Mouse (Mus musculus) lung, embryonic 14.5 days (tissue): ENCODE measurements around the gene Tmem131l. TPM values are rescaled to one million over a fixed set of nuclear protein-coding genes. Genes with fewer than 3 reads are reported as not detected.
A peak's percentile ranks its signal among the peaks of the same experiment; 100 is the strongest.

ENCODE experiments used
- ATAC-seq: fragments of 200-750 bp; cut with Nextera tagmentation; 2 replicates; pipeline ENCODE4 v1.8.0; 2017; ENCODE audit warnings: mild to moderate bottlenecking, moderate TSS enrichment, moderate library complexity; ENCODE audit not compliant: insufficient read depth
- DNase-seq: peaks from one replicate; pipeline ENCODE4 v3.0.0-alpha.2; 2015
- H3K27ac ChIP-seq: fragments of 300-500 bp; sonication (generic); 2 replicates; pipeline ENCODE4 v1.5.1; 2014; ENCODE audit warnings: low read depth, mild to moderate bottlenecking, moderate library complexity
- H3K27me3 ChIP-seq: fragments of 300-500 bp; sonication (generic); 2 replicates; pipeline ENCODE4 v1.6.1; 2014; ENCODE audit warnings: low read length, control low read depth; ENCODE audit not compliant: insufficient read depth
- H3K36me3 ChIP-seq: fragments of 300-500 bp; sonication (generic); 2 replicates; pipeline ENCODE4 v1.6.1; 2014; ENCODE audit warnings: control low read depth; ENCODE audit not compliant: insufficient read depth
- H3K4me1 ChIP-seq: fragments of 300-500 bp; sonication (generic); 2 replicates; pipeline ENCODE4 v1.6.1; 2014; ENCODE audit warnings: antibody characterized with exemption, control low read depth; ENCODE audit not compliant: insufficient read depth
- H3K4me2 ChIP-seq: fragments of 300-500 bp; sonication (generic); 2 replicates; pipeline ENCODE4 v1.6.1; 2014; ENCODE audit warnings: mild to moderate bottlenecking
- H3K4me3 ChIP-seq: fragments of 300-500 bp; sonication (generic); 2 replicates; pipeline ENCODE4 v1.5.1; 2014; ENCODE audit warnings: low read depth, low read length
- H3K9ac ChIP-seq: fragments of 300-500 bp; sonication (generic); 2 replicates; pipeline ENCODE4 v1.6.1; 2014
- H3K9me3 ChIP-seq: fragments of 300-500 bp; sonication (generic); 2 replicates; pipeline ENCODE4 v1.6.1; 2016; ENCODE audit warnings: low read depth, low read length, control low read depth
- CTCF ChIP-seq: IDR thresholded peaks from 2 replicates; pipeline ENCODE4 v1.5.1; 2016; ENCODE audit warnings: antibody characterized with exemption, low read depth
- WGBS: fragments of 180-500 bp; shearing (Covaris S2); extraction: QIAGEN DNeasy Blood & Tissue Kit; methylation state at CpG from one replicate; pipeline ENCODE4 v1.1.7; 2014; 5-methylcytosine and 5-hydroxymethylcytosine counted together
- polyA plus RNA-seq: library from polyadenylated mRNA; unstranded; fragments of >200 nt; fragmentation: Nextera tagmentation; extraction: Ambion mirVana; gene quantifications from 2 replicates; pipeline ENCODE4 v1.2.1, GENCODE M21; 2014

Gene Tmem131l
- polyA plus RNA-seq, 1 experiment from 2014 or later, result 61.9 TPM

GRCm38 (mm10) chr3:84063369-84063914, 23.5 kb upstream of the Tmem131l start:
- Histone ChIP-seq H3K4me1 (peaks cover 8% of the 10 kb centered on the region; the same call in 1 of the 2 replicates), H3K4me2 (no peak overlapping the region), H3K9me3 (no peaks in the 10 kb centered on the region), H3K9ac (no peak overlapping the region), H3K36me3 (no peaks in the 10 kb centered on the region), H3K27ac (no peak overlapping the region), H3K27me3 (no peaks in the 10 kb centered on the region), H3K4me3 (no peak overlapping the region)
- TF ChIP-seq CTCF, result no peak
- 86% methylated on average over 2 of the region's 2 CpGs for WGBS
- DNase-seq (no peak), ATAC-seq (no peak)

GRCm38 (mm10) chr3:84061523-84062453, 21.8 kb upstream of the Tmem131l start:
- Histone ChIP-seq H3K4me3 (no peak overlapping the region), H3K4me2 (no peak overlapping the region), H3K27ac (0 out of 2 replicates have a peak overlapping the region, but pooled peaks have one; percentile 21), H3K36me3 (no peaks in the 10 kb centered on the region), H3K9me3 (no peaks in the 10 kb centered on the region), H3K4me1 (peaks cover 8% of the 10 kb centered on the region; the same call in 1 of the 2 replicates), H3K27me3 (no peaks in the 10 kb centered on the region), H3K9ac (no peak overlapping the region)
- ATAC-seq (no peak), DNase-seq (no peak)
- 59% methylated on average over 13 of the region's 13 CpGs for WGBS
- TF ChIP-seq CTCF, result no peak

GRCm38 (mm10) chr3:84060946-84061345, 21.0 kb upstream of the Tmem131l start:
- 84% methylated on average over 5 of the region's 5 CpGs for WGBS
- DNase-seq, result no peak
- TF ChIP-seq CTCF, result no peak
- Histone ChIP-seq H3K27ac (no peak overlapping the region), H3K4me2 (no peak overlapping the region), H3K4me1 (peaks cover 8% of the 10 kb centered on the region; the same call in 1 of the 2 replicates), H3K9ac (no peak overlapping the region), H3K4me3 (no peak overlapping the region), H3K36me3 (no peaks in the 10 kb centered on the region), H3K9me3 (no peaks in the 10 kb centered on the region), H3K27me3 (no peaks in the 10 kb centered on the region)
- no peak for ATAC-seq

DNA sequence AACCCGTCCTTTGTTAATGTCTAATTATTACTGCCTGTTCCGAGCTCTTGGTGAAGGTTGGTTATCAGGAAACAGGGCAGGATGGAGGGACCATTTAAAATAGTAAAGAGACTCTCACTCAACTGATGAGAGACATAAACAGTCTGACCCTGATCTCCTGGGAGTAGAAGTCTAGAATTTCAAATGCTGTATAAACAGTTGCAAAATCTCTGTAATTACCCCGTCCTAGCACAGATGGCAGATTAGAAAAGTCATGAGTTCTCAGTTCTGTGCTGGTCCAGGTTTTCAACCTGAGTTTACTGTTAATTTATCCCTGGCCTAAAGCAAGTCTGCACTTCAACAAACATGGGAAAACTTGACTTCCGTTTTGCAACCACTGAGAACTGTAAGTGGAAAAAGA, 20.2 kb upstream of the Tmem131l start:
- H3K4me2 ChIP-seq, result peak overlapping the region; percentile 36; the same call in 1 of the 2 replicates
- no peak overlapping the region for H3K9ac ChIP-seq
- TF ChIP-seq CTCF, result no peak
- H3K4me3 ChIP-seq, result no peak overlapping the region
- no peaks in the 10 kb centered on the region for H3K36me3 ChIP-seq
- no peaks in the 10 kb centered on the region for H3K9me3 ChIP-seq
- DNase-seq, result no peak
- H3K27me3 ChIP-seq, result no peaks in the 10 kb centered on the region
- 26% methylated on average over 4 of the region's 4 CpGs for WGBS
- peaks cover 8% of the 10 kb centered on the region; the same call in 1 of the 2 replicates for H3K4me1 ChIP-seq
- ATAC-seq, result no peak
- peak overlapping the region; percentile 78 for H3K27ac ChIP-seq

GRCm38 (mm10) chr3:84059676-84060075, 19.7 kb upstream of the Tmem131l start:
- Histone ChIP-seq H3K9ac (no peak overlapping the region), H3K27ac (peak overlapping the region; percentile 78), H3K27me3 (no peaks in the 10 kb centered on the region), H3K4me2 (peak overlapping the region; percentile 36; the same call in 1 of the 2 replicates), H3K4me3 (no peak overlapping the region), H3K36me3 (no peaks in the 10 kb centered on the region), H3K9me3 (no peaks in the 10 kb centered on the region), H3K4me1 (peaks cover 8% of the 10 kb centered on the region; the same call in 1 of the 2 replicates)
- 35% methylated on average over 4 of the region's 4 CpGs for WGBS
- DNase-seq (peak; percentile 76), ATAC-seq (peak; percentile 75; the same call in 1 of the 2 replicates)
- TF ChIP-seq CTCF, result no peak

DNA sequence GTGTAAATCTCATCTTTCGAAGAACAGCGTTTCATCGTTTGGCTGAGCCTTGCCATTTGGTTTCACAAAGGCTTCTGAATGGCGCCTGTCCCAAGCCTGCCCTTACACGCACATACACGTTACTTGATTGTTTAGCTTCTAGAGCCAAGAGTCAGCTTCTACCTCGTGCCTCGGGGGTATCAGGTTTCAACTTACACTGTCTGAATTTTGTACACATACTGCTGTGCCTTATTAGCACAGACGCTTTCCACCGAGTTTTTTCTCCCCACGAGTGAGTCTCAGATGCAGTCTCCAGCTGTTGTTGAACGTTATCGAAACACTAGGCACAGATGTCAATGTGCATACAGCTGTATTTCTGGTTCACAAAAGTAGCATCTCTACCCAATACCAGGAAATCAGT, 19.3 kb upstream of the Tmem131l start:
- Histone ChIP-seq H3K4me1 (peaks cover 8% of the 10 kb centered on the region; the same call in 1 of the 2 replicates), H3K9me3 (no peaks in the 10 kb centered on the region), H3K4me3 (no peak overlapping the region), H3K36me3 (no peaks in the 10 kb centered on the region), H3K27me3 (no peaks in the 10 kb centered on the region), H3K27ac (peak overlapping the region; percentile 78), H3K4me2 (peak overlapping the region; percentile 36; the same call in 1 of the 2 replicates), H3K9ac (no peak overlapping the region)
- DNase-seq (peak; percentile 71), ATAC-seq (peak; percentile 89)
- no peak for TF ChIP-seq CTCF
- WGBS, result 19% methylated on average over 13 of the region's 13 CpGs

DNA sequence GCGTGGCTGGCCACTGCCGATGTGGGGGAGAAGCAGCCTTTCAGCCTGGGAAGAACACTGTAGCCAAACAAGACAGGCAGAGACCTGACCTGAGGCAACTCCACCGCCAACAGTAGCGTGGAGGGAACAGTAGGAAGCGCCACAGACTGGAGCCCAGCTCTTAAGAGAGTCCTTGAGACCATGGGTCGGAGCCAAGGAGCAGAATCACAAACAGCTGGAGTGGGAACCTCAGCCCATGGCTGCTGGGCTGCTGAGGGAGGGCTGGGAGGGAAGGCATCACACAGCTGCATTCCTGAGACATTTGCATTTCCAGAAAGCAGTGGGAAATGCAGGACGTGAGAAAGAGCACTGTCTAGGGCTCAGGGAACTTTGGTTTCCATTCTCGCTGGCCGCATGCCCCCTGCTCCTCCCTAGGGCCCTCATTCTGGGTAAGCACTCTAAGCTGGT, 8.8 kb upstream of the Tmem131l start:
- Histone ChIP-seq H3K4me3 (no peak overlapping the region), H3K9ac (no peak overlapping the region), H3K27me3 (no peaks in the 10 kb centered on the region), H3K4me2 (peak overlapping the region; percentile 19; the same call in 1 of the 2 replicates), H3K36me3 (no peaks in the 10 kb centered on the region), H3K9me3 (no peaks in the 10 kb centered on the region), H3K4me1 (peaks cover 9% of the 10 kb centered on the region; the same call in 1 of the 2 replicates), H3K27ac (no peak overlapping the region)
- peak; percentile 95 for ATAC-seq
- TF ChIP-seq CTCF, result peak; percentile 54
- DNase-seq, result peak; percentile 84
- 11% methylated on average over 9 of the region's 9 CpGs for WGBS
